Mouse (Mus musculus) yolk sac, embryonic 10.5 days (tissue): ENCODE measurements around the gene Bex4.

Experiments
- DNase-seq: peaks from one replicate; pipeline ENCODE4 v3.0.0-alpha.2; 2017; ENCODE audit warnings: low spot score

Bex4 gene

GRCm38 (mm10) chrX:136183107-136183506, 44.3 kb downstream of the Bex4 start:
- DNase-seq, result no peak
